Mouse (Mus musculus): Measurements from ENCODE around the gene Gpr87. TPM values are rescaled to one million over a fixed set of nuclear protein-coding genes. Genes with fewer than 3 reads are reported as not detected.

The Gpr87 gene
- polyA plus RNA-seq, 1 experiment, result not detected

GRCm38 (mm10) chr3:59133189-59133588 lies 61.7 kb downstream of the Gpr87 start:
- 87% methylated on average over 5 of the region's 5 CpGs for WGBS
- H3K27ac ChIP-seq (ENCODE audit: insufficient read depth, low read length), result no peak overlapping the region
- no peak overlapping the region for H3K4me3 ChIP-seq (replicated peaks; ENCODE audit: insufficient read depth, low read depth, low read length)
- TF ChIP-seq POLR2A (IDR thresholded peaks at IDR 0.05; ENCODE audit: borderline replicate concordance, insufficient read depth, low read length) (no peak), CTCF (IDR thresholded peaks at IDR 0.05; ENCODE audit: borderline replicate concordance, insufficient read depth, low read depth, low read length) (no peak)
- H3K27me3 ChIP-seq (ENCODE audit: control insufficient read depth, insufficient read depth, low read length), result no peaks in the 10 kb centered on the region; the same call in 1 of the 2 replicates
- DNase-seq, result no peak
- H3K4me1 ChIP-seq (ENCODE audit: control insufficient read depth, insufficient read depth, low read length), result no peaks in the 10 kb centered on the region

- no peak for DNase-seq
- Histone ChIP-seq H3K27me3 (ENCODE audit: control insufficient read depth, insufficient read depth, low read length) (no peaks in the 10 kb centered on the region; the same call in 1 of the 2 replicates), H3K4me3 (replicated peaks; ENCODE audit: insufficient read depth, low read depth, low read length) (no peak overlapping the region), H3K27ac (ENCODE audit: insufficient read depth, low read length) (no peak overlapping the region), H3K4me1 (ENCODE audit: control insufficient read depth, insufficient read depth, low read length) (no peaks in the 10 kb centered on the region)
- 86% methylated on average over 4 of the region's 4 CpGs for WGBS
- TF ChIP-seq POLR2A (IDR thresholded peaks at IDR 0.05; ENCODE audit: borderline replicate concordance, insufficient read depth, low read length) (no peak), CTCF (IDR thresholded peaks at IDR 0.05; ENCODE audit: borderline replicate concordance, insufficient read depth, low read depth, low read length) (no peak)
Observed at GRCm38 (mm10) chr3:59131966-59132365, 62.9 kb downstream of the Gpr87 start.

- no peak for DNase-seq
Observed at GRCm38 (mm10) chr3:59131081-59131480, 63.8 kb downstream of the Gpr87 start.

GRCm38 (mm10) chr3:59130431-59130830 lies 64.5 kb downstream of the Gpr87 start:
- DNase-seq, result no peak
- TF ChIP-seq POLR2A (IDR thresholded peaks at IDR 0.05; ENCODE audit: borderline replicate concordance, insufficient read depth, low read length) (no peak), CTCF (IDR thresholded peaks at IDR 0.05; ENCODE audit: borderline replicate concordance, insufficient read depth, low read depth, low read length) (no peak)
- Histone ChIP-seq H3K27ac (ENCODE audit: insufficient read depth, low read length) (no peak overlapping the region), H3K4me3 (replicated peaks; ENCODE audit: insufficient read depth, low read depth, low read length) (no peak overlapping the region), H3K27me3 (ENCODE audit: control insufficient read depth, insufficient read depth, low read length) (no peaks in the 10 kb centered on the region; the same call in 1 of the 2 replicates), H3K4me1 (ENCODE audit: control insufficient read depth, insufficient read depth, low read length) (no peaks in the 10 kb centered on the region)
- WGBS, result 69% methylated on average over 8 of the region's 8 CpGs

More at GRCm38 (mm10) chr3:59131081-59131480, 63.8 kb downstream of the Gpr87 start:
- Histone ChIP-seq H3K27ac (ENCODE audit: insufficient read depth, low read length) (no peak overlapping the region), H3K27me3 (ENCODE audit: control insufficient read depth, insufficient read depth, low read length) (no peaks in the 10 kb centered on the region; the same call in 1 of the 2 replicates), H3K4me3 (replicated peaks; ENCODE audit: insufficient read depth, low read depth, low read length) (no peak overlapping the region), H3K4me1 (ENCODE audit: control insufficient read depth, insufficient read depth, low read length) (no peaks in the 10 kb centered on the region)
- no peak for TF ChIP-seq POLR2A (IDR thresholded peaks at IDR 0.05; ENCODE audit: borderline replicate concordance, insufficient read depth, low read length)
- TF ChIP-seq CTCF (IDR thresholded peaks at IDR 0.05; ENCODE audit: borderline replicate concordance, insufficient read depth, low read depth, low read length), result no peak
- 72% methylated on average over 4 of the region's 4 CpGs for WGBS

GRCm38 (mm10) chr3:59129547-59129946 lies 65.4 kb downstream of the Gpr87 start:
- H3K4me1 ChIP-seq (ENCODE audit: control insufficient read depth, insufficient read depth, low read length), result no peaks in the 10 kb centered on the region
- no peak overlapping the region for H3K4me3 ChIP-seq (replicated peaks; ENCODE audit: insufficient read depth, low read depth, low read length)
- no peaks in the 10 kb centered on the region; the same call in 1 of the 2 replicates for H3K27me3 ChIP-seq (ENCODE audit: control insufficient read depth, insufficient read depth, low read length)
- no peak overlapping the region for H3K27ac ChIP-seq (ENCODE audit: insufficient read depth, low read length)
- TF ChIP-seq POLR2A (IDR thresholded peaks at IDR 0.05; ENCODE audit: borderline replicate concordance, insufficient read depth, low read length) (no peak), CTCF (IDR thresholded peaks at IDR 0.05; ENCODE audit: borderline replicate concordance, insufficient read depth, low read depth, low read length) (no peak)
- 92% methylated on average over 3 of the region's 3 CpGs for WGBS
- DNase-seq, result no peak

Other genes starting within 250 kb of the Gpr87 start
- 16.9 and 19.0 TPM in 2 replicates for gene Med12l, start 189.3 kb downstream of the Gpr87 start, polyA plus RNA-seq (2012; rRNA removed)
- gene Gpr171, start 93.3 kb downstream of the Gpr87 start, polyA plus RNA-seq (2012; rRNA removed), result 0.06 TPM in 1 of 2 replicates, not detected in the other
- 3.4 and 4.2 TPM in 2 replicates for gene P2ry14, start 41.5 kb downstream of the Gpr87 start, polyA plus RNA-seq (2012; rRNA removed)
- 3.7 and 4.1 TPM in 2 replicates for gene P2ry13, start 15.8 kb upstream of the Gpr87 start, polyA plus RNA-seq (2012; rRNA removed)
- 16.1 and 17.5 TPM in 2 replicates for gene P2ry12, start 67.8 kb upstream of the Gpr87 start, polyA plus RNA-seq (2012; rRNA removed)
- gene Igsf10, start 149.3 kb upstream of the Gpr87 start, polyA plus RNA-seq (2012; rRNA removed), result 2.4 and 3.0 TPM in 2 replicates